Mouse (Mus musculus): ENCODE measurements at regions not wholly inside any gene's neighbourhood (a gene's known extent, or its start where the extent isn't known, plus 50 kb on each side); places are given as distances from the start of the nearest gene placed in this dataset.

- 90% methylated on average over 32 of the region's 32 CpGs for WGBS
- no peak for ATAC-seq (ENCODE audit: insufficient number of reproducible peaks, insufficient read depth, low FRiP score, low TSS enrichment, low read depth)
- peaks cover 16% of the 10 kb centered on the region for H3K4me1 ChIP-seq (replicated peaks)
Measured at GRCm38 (mm10) chr17:31732176-31732880, 54.7 kb downstream of the Cryaa start.

DNA sequence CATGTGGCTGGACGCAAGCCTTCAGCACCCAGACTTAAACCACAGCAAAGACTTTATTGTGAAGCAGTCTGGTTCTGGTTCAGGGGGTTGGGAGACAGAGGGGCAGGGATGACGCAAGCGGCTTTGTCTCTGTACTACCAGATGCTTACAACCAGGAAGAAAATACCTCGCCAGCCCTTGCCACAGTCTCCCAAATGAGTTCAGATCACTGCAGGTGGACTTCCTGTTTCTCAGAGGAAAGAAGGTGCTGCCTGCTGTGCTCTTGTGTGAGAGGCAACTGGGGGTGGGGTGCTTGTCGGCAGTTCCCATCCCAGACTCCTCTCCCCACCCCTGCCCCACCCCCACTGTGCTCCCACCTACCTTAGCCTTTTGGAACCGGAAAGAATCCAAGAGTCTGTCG is 56.9 kb downstream of the Cryaa start:
- Histone ChIP-seq H3K36me3 (no peaks in the 10 kb centered on the region), H3K9ac (replicated peaks) (no peak overlapping the region), H3K4me2 (no peak overlapping the region; the same call in 1 of the 2 replicates), H3K4me1 (replicated peaks) (peaks cover 18% of the 10 kb centered on the region), H3K9me3 (no peaks in the 10 kb centered on the region), H3K27me3 (no peaks in the 10 kb centered on the region), H3K27ac (no peak overlapping the region), H3K4me3 (replicated peaks) (no peak overlapping the region)
- 43% methylated on average over 7 of the region's 7 CpGs for WGBS
- no peak for ATAC-seq (ENCODE audit: insufficient number of reproducible peaks, insufficient read depth, low FRiP score, low TSS enrichment, low read depth)

More at GRCm38 (mm10) chr17:31732176-31732880, 54.7 kb downstream of the Cryaa start:
- no peak overlapping the region for H3K9ac ChIP-seq (replicated peaks)
- H3K4me3 ChIP-seq (replicated peaks): no peak overlapping the region
- no peak overlapping the region for H3K27ac ChIP-seq
- H3K36me3 ChIP-seq: no peaks in the 10 kb centered on the region
- H3K9me3 ChIP-seq: no peaks in the 10 kb centered on the region
- no peaks in the 10 kb centered on the region for H3K27me3 ChIP-seq
- no peak overlapping the region for H3K4me2 ChIP-seq

- H3K36me3 ChIP-seq: no peaks in the 10 kb centered on the region
- no peak overlapping the region for H3K4me3 ChIP-seq (replicated peaks)
- no peaks in the 10 kb centered on the region for H3K9me3 ChIP-seq
- no peak for ATAC-seq (ENCODE audit: insufficient number of reproducible peaks, insufficient read depth, low FRiP score, low TSS enrichment, low read depth)
- H3K4me2 ChIP-seq: no peak overlapping the region
- 73% methylated on average over 6 of the region's 6 CpGs for WGBS
- H3K27ac ChIP-seq: no peak overlapping the region
- H3K9ac ChIP-seq (replicated peaks): no peak overlapping the region
- no peaks in the 10 kb centered on the region for H3K27me3 ChIP-seq
- peaks cover 19% of the 10 kb centered on the region for H3K4me1 ChIP-seq (replicated peaks)
Measured at GRCm38 (mm10) chr17:31736716-31737115, 59.1 kb downstream of the Cryaa start.

DNA sequence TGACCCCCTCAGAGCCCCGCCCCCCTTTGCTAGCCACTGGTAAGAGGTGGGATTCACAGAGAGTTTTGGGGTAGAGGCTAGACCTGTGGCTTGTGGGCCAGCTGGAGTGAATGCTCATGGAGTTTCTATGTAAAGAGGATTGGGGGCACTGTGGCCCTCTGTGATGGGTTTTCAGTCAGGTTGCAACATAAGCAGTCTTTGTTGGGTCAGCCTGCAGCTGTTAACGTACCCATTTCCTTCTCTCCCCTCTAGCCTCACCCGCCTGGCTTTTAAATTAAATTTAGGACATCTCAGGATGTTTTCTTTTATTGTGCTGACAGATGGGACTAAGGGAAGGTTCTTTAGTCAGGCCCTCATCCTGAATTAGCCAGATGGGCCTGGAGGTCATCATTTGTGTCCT is 60.6 kb downstream of the Cryaa start:
- 67% methylated on average over 3 of the region's 3 CpGs for WGBS
- no peak for ATAC-seq (ENCODE audit: insufficient number of reproducible peaks, insufficient read depth, low FRiP score, low TSS enrichment, low read depth)
- H3K4me2 ChIP-seq: no peak overlapping the region
- H3K27ac ChIP-seq: no peak overlapping the region
- no peak overlapping the region for H3K9ac ChIP-seq (replicated peaks)
- peaks cover 19% of the 10 kb centered on the region for H3K4me1 ChIP-seq (replicated peaks)
- no peaks in the 10 kb centered on the region for H3K9me3 ChIP-seq
- H3K4me3 ChIP-seq (replicated peaks): no peak overlapping the region
- H3K27me3 ChIP-seq: no peaks in the 10 kb centered on the region
- no peaks in the 10 kb centered on the region for H3K36me3 ChIP-seq

DNA sequence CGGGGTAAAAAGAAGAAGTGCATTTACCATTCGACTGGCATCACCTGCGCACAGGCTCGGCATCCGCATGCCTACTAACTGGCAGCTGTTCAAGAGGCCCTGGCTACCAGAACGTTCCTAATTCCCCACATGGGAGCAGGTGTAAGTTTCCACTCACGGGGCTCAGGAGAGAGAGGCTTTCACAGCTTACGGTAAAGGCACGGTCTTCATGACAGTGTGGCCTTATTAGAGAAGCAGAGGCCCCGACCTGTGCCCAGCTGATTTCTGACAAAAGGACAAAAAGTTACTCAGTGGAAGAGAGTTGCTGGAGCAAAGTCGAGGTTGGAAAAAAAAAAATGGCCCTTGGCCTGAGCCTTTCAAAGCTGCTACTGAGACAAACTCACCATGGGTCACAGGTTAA is 62.0 kb downstream of the Cryaa start:
- Histone ChIP-seq H3K4me2 (no peak overlapping the region), H3K9me3 (no peaks in the 10 kb centered on the region), H3K27ac (no peak overlapping the region), H3K36me3 (no peaks in the 10 kb centered on the region), H3K9ac (replicated peaks) (no peak overlapping the region), H3K4me1 (replicated peaks) (peaks cover 16% of the 10 kb centered on the region), H3K27me3 (no peaks in the 10 kb centered on the region), H3K4me3 (replicated peaks) (no peak overlapping the region)
- WGBS: 66% methylated on average over 11 of the region's 11 CpGs
- no peak for ATAC-seq (ENCODE audit: insufficient number of reproducible peaks, insufficient read depth, low FRiP score, low TSS enrichment, low read depth)

- no peak for ATAC-seq (ENCODE audit: insufficient number of reproducible peaks, insufficient read depth, low FRiP score, low TSS enrichment, low read depth)
- Histone ChIP-seq H3K9ac (replicated peaks) (no peak overlapping the region), H3K27me3 (no peaks in the 10 kb centered on the region), H3K9me3 (no peaks in the 10 kb centered on the region), H3K36me3 (no peaks in the 10 kb centered on the region), H3K27ac (no peak overlapping the region), H3K4me2 (no peak overlapping the region), H3K4me3 (replicated peaks) (no peak overlapping the region), H3K4me1 (replicated peaks) (0 out of 2 replicates have a peak, but pooled peaks cover 12% of the 10 kb centered on the region)
- 73% methylated on average over 11 of the region's 11 CpGs for WGBS
Measured at GRCm38 (mm10) chr17:31740059-31740458, 62.5 kb downstream of the Cryaa start.

- ATAC-seq (ENCODE audit: insufficient number of reproducible peaks, insufficient read depth, low FRiP score, low TSS enrichment, low read depth): no peak
- H3K4me2 ChIP-seq: no peak overlapping the region
- H3K4me3 ChIP-seq (replicated peaks): no peak overlapping the region
- no peaks in the 10 kb centered on the region for H3K9me3 ChIP-seq
- no peak overlapping the region for H3K9ac ChIP-seq (replicated peaks)
- H3K27ac ChIP-seq: no peak overlapping the region
- no peaks in the 10 kb centered on the region for H3K27me3 ChIP-seq
- 92% methylated on average over 4 of the region's 4 CpGs for WGBS
- H3K4me1 ChIP-seq (replicated peaks): peaks cover 25% of the 10 kb centered on the region
- no peaks in the 10 kb centered on the region for H3K36me3 ChIP-seq
Measured at GRCm38 (mm10) chr17:31743656-31744055, 66.0 kb downstream of the Cryaa start.

DNA sequence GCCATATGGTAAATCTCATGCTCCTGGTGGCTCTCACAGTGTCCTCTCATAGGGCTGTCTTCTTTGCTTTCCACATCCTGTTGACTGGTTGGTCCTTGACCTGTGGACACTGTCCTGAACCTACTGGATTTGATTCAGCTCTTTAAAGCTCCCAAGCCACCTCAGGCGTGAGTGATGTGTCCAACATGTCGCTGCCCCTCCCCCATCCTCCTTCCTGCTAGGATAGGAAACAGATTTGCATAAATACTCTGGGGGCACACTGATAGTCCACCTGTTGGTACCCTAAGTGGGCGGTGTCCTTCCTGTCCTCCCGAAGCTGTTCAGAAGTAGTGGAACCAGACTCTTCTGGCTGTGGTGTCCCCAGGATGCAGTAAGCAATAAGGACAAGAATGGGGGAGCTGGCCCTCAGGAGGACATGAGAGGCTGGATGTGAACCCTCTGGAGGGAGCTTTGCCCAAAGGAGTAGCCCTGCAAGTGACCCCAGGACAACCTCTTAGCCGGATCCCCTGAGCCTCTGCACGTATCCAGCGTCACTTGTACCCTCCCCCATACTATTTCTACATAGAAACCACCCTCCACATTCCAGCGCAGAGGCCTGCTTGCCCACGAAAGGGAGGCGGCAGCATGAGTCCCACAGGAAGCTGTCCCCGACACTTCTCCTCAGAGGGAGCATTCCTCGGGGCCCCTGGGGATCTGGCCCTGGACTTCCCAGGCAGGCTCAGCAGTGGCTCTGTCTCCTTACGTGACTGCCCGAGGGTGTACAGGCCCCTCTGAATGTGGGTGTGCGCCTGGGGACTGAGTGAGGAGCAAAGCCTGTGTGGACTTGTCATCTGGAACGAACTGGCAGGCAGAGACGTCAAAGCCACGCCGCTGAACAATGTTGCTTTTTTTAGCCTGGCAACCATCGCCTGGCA is 68.8 kb downstream of the Cryaa start:
- Histone ChIP-seq H3K9me3 (no peaks in the 10 kb centered on the region), H3K27ac (no peak overlapping the region), H3K36me3 (no peaks in the 10 kb centered on the region), H3K27me3 (no peaks in the 10 kb centered on the region), H3K4me2 (peak overlapping the region; percentile 11; the same call in 1 of the 2 replicates), H3K4me3 (replicated peaks) (no peak overlapping the region), H3K9ac (replicated peaks) (peak overlapping the region; percentile 19), H3K4me1 (replicated peaks) (peaks cover 13% of the 10 kb centered on the region)
- ATAC-seq (ENCODE audit: insufficient number of reproducible peaks, insufficient read depth, low FRiP score, low TSS enrichment, low read depth): peak; percentile 35
- WGBS: 40% methylated on average over 20 of the region's 20 CpGs

- H3K9ac ChIP-seq (replicated peaks): no peak overlapping the region
- H3K9me3 ChIP-seq: no peaks in the 10 kb centered on the region
- H3K4me3 ChIP-seq (replicated peaks): no peak overlapping the region
- no peak for ATAC-seq (ENCODE audit: insufficient number of reproducible peaks, insufficient read depth, low FRiP score, low TSS enrichment, low read depth)
- H3K27me3 ChIP-seq: no peaks in the 10 kb centered on the region
- H3K4me1 ChIP-seq (replicated peaks): peaks cover 13% of the 10 kb centered on the region
- WGBS: 76% methylated on average over 2 of the region's 2 CpGs
- 0 out of 2 replicates have a peak overlapping the region, but pooled peaks have one; percentile 25 for H3K27ac ChIP-seq
- no peaks in the 10 kb centered on the region for H3K36me3 ChIP-seq
- no peak overlapping the region for H3K4me2 ChIP-seq
Measured at GRCm38 (mm10) chr17:31747563-31747962, 70.0 kb downstream of the Cryaa start.

- no peaks in the 10 kb centered on the region for H3K36me3 ChIP-seq
- no peak overlapping the region for H3K4me2 ChIP-seq
- H3K27ac ChIP-seq: 0 out of 2 replicates have a peak overlapping the region, but pooled peaks have one; percentile 25
- H3K9ac ChIP-seq (replicated peaks): no peak overlapping the region
- WGBS: 65% methylated on average over 2 of the region's 2 CpGs
- H3K9me3 ChIP-seq: no peaks in the 10 kb centered on the region
- H3K4me3 ChIP-seq (replicated peaks): no peak overlapping the region
- no peaks in the 10 kb centered on the region for H3K27me3 ChIP-seq
- ATAC-seq (ENCODE audit: insufficient number of reproducible peaks, insufficient read depth, low FRiP score, low TSS enrichment, low read depth): no peak
- peaks cover 13% of the 10 kb centered on the region for H3K4me1 ChIP-seq (replicated peaks)
Measured at GRCm38 (mm10) chr17:31748158-31748557, 70.6 kb downstream of the Cryaa start.

GRCm38 (mm10) chr17:31748971-31749370 is 71.4 kb downstream of the Cryaa start:
- H3K27ac ChIP-seq: no peak overlapping the region
- H3K36me3 ChIP-seq: no peaks in the 10 kb centered on the region
- WGBS: 80% methylated on average over 6 of the region's 6 CpGs
- no peaks in the 10 kb centered on the region for H3K9me3 ChIP-seq
- H3K4me3 ChIP-seq (replicated peaks): no peak overlapping the region
- no peak for ATAC-seq (ENCODE audit: insufficient number of reproducible peaks, insufficient read depth, low FRiP score, low TSS enrichment, low read depth)
- H3K4me2 ChIP-seq: no peak overlapping the region
- H3K27me3 ChIP-seq: no peaks in the 10 kb centered on the region
- peaks cover 19% of the 10 kb centered on the region for H3K4me1 ChIP-seq (replicated peaks)
- H3K9ac ChIP-seq (replicated peaks): no peak overlapping the region

All from limb, embryonic 12.5 days (tissue).